Mouse (Mus musculus) layer of hippocampus, postnatal 14 days (tissue): ENCODE results near the gene Ccdc32. TPM values are rescaled to one million over a fixed set of nuclear protein-coding genes. Genes with fewer than 3 reads are reported as not detected.

Source experiments
- total RNA-seq, 2 experiments: library from RNA; stranded (reverse); gene quantifications; 2 replicates each; pipeline ENCODE4 v1.2.3; 2021

Ccdc32 gene
- total RNA-seq, 2 experiments from 2014 or later = 62.5 to 63.6 TPM

Other genes starting within 250 kb of the Ccdc32 start
- gene Disp2, start 249.7 kb downstream of the Ccdc32 start, total RNA-seq = 100 to 1,000 TPM; 218 to 234 TPM
- gene Knstrn, start 215.4 kb downstream of the Ccdc32 start, total RNA-seq = 1 to 10 TPM; 2.4 to 3.2 TPM
- gene Ivd, start 167.4 kb downstream of the Ccdc32 start, total RNA-seq = 100 to 1,000 TPM in 1 of 2 experiments, 10 to 100 TPM in 1; 97.2 to 126 TPM
- gene Bahd1, start 129.0 kb downstream of the Ccdc32 start, total RNA-seq = 10 to 100 TPM; 36.6 to 36.7 TPM
- gene Chst14, start 102.9 kb downstream of the Ccdc32 start, total RNA-seq = 1 to 10 TPM; 2.5 to 3.2 TPM
- 1 to 10 TPM; 6.0 to 6.1 TPM for gene Rpusd2, start 5.4 kb upstream of the Ccdc32 start, total RNA-seq
- gene Knl1, start 17.7 kb upstream of the Ccdc32 start, total RNA-seq = 1 to 10 TPM in 1 of 2 experiments, under 1 TPM in 1; 0.95 to 1.2 TPM
- gene Rad51, start 83.4 kb upstream of the Ccdc32 start, total RNA-seq = 1 to 10 TPM; 1.8 TPM
- gene Rmdn3, start 127.6 kb upstream of the Ccdc32 start, total RNA-seq = 10 to 100 TPM; 46.5 to 55.6 TPM
- not detected for gene Gchfr, start 138.4 kb upstream of the Ccdc32 start, total RNA-seq
- not detected for gene Gm14137, start 145.1 kb upstream of the Ccdc32 start, total RNA-seq
- 10 to 100 TPM; 33.7 to 38.0 TPM for gene Zfyve19, start 179.2 kb upstream of the Ccdc32 start, total RNA-seq
- gene Dnajc17, start 179.4 kb upstream of the Ccdc32 start, total RNA-seq = 10 to 100 TPM; 16.9 to 18.8 TPM
- not detected for gene Ppp1r14d, start 200.5 kb upstream of the Ccdc32 start, total RNA-seq
- gene Spint1, start 208.0 kb upstream of the Ccdc32 start, total RNA-seq = under 1 TPM; 0.64 to 0.88 TPM
- 1 to 10 TPM; 9.4 to 9.6 TPM for gene Rhov, start 241.9 kb upstream of the Ccdc32 start, total RNA-seq